Mouse (Mus musculus) lung, embryonic 14.5 days (tissue): ENCODE data around the gene Ralb. TPM values are rescaled to one million over a fixed set of nuclear protein-coding genes. Genes with fewer than 3 reads are reported as not detected.

Source experiments
- ATAC-seq: fragments of 200-750 bp; cut with Nextera tagmentation; 2 replicates; pipeline ENCODE4 v1.8.0; 2017; ENCODE audit warnings: mild to moderate bottlenecking, moderate TSS enrichment, moderate library complexity; ENCODE audit not compliant: insufficient read depth
- DNase-seq: peaks from one replicate; pipeline ENCODE4 v3.0.0-alpha.2; 2015
- H3K27ac ChIP-seq: fragments of 300-500 bp; sonication (generic); 2 replicates; pipeline ENCODE4 v1.5.1; 2014; ENCODE audit warnings: low read depth, mild to moderate bottlenecking, moderate library complexity
- H3K27me3 ChIP-seq: fragments of 300-500 bp; sonication (generic); 2 replicates; pipeline ENCODE4 v1.6.1; 2014; ENCODE audit warnings: low read length, control low read depth; ENCODE audit not compliant: insufficient read depth
- H3K36me3 ChIP-seq: fragments of 300-500 bp; sonication (generic); 2 replicates; pipeline ENCODE4 v1.6.1; 2014; ENCODE audit warnings: control low read depth; ENCODE audit not compliant: insufficient read depth
- H3K4me1 ChIP-seq: fragments of 300-500 bp; sonication (generic); 2 replicates; pipeline ENCODE4 v1.6.1; 2014; ENCODE audit warnings: antibody characterized with exemption, control low read depth; ENCODE audit not compliant: insufficient read depth
- H3K4me2 ChIP-seq: fragments of 300-500 bp; sonication (generic); 2 replicates; pipeline ENCODE4 v1.6.1; 2014; ENCODE audit warnings: mild to moderate bottlenecking
- H3K4me3 ChIP-seq: fragments of 300-500 bp; sonication (generic); 2 replicates; pipeline ENCODE4 v1.5.1; 2014; ENCODE audit warnings: low read depth, low read length
- H3K9ac ChIP-seq: fragments of 300-500 bp; sonication (generic); 2 replicates; pipeline ENCODE4 v1.6.1; 2014
- H3K9me3 ChIP-seq: fragments of 300-500 bp; sonication (generic); 2 replicates; pipeline ENCODE4 v1.6.1; 2016; ENCODE audit warnings: low read depth, low read length, control low read depth
- CTCF ChIP-seq: IDR thresholded peaks from 2 replicates; pipeline ENCODE4 v1.5.1; 2016; ENCODE audit warnings: antibody characterized with exemption, low read depth
- WGBS: fragments of 180-500 bp; shearing (Covaris S2); extraction: QIAGEN DNeasy Blood & Tissue Kit; methylation state at CpG from one replicate; pipeline ENCODE4 v1.1.7; 2014; 5-methylcytosine and 5-hydroxymethylcytosine counted together
- polyA plus RNA-seq: library from polyadenylated mRNA; unstranded; fragments of >200 nt; fragmentation: Nextera tagmentation; extraction: Ambion mirVana; gene quantifications from 2 replicates; pipeline ENCODE4 v1.2.1, GENCODE M21; 2014

The Ralb gene
- polyA plus RNA-seq, 1 experiment from 2014 or later: 221 TPM

- no peak overlapping the region for H3K27ac ChIP-seq
- 57% methylated on average over 2 of the region's 2 CpGs for WGBS
- peaks cover 3% of the 10 kb centered on the region; the same call in 1 of the 2 replicates for H3K4me1 ChIP-seq
- ATAC-seq (no peak), DNase-seq (no peak)
- H3K9ac ChIP-seq: no peak overlapping the region
- H3K4me3 ChIP-seq: no peak overlapping the region
- no peak overlapping the region for H3K4me2 ChIP-seq
- no peaks in the 10 kb centered on the region for H3K36me3 ChIP-seq
- H3K27me3 ChIP-seq: no peaks in the 10 kb centered on the region
- no peak for TF ChIP-seq CTCF
- no peaks in the 10 kb centered on the region for H3K9me3 ChIP-seq
These were observed 31.5 kb upstream of the Ralb start for GRCm38 (mm10) chr1:119536122-119536521.

- no peak for DNase-seq
- H3K9ac ChIP-seq: no peak overlapping the region
- TF ChIP-seq CTCF: no peak
- H3K36me3 ChIP-seq: peaks cover under 1% of the 10 kb centered on the region; the same call in 1 of the 2 replicates
- no peak overlapping the region for H3K4me3 ChIP-seq
- ATAC-seq: no peak
- H3K27ac ChIP-seq: no peak overlapping the region
- H3K4me2 ChIP-seq: no peak overlapping the region
- WGBS: 92% methylated on average over 5 of the region's 5 CpGs
- no peaks in the 10 kb centered on the region for H3K27me3 ChIP-seq
- no peaks in the 10 kb centered on the region for H3K9me3 ChIP-seq
- H3K4me1 ChIP-seq: no peaks in the 10 kb centered on the region; the same call in 1 of the 2 replicates
These were observed 29.7 kb upstream of the Ralb start for GRCm38 (mm10) chr1:119534341-119534740.

GRCm38 (mm10) chr1:119533093-119533805 is 28.7 kb upstream of the Ralb start:
- Histone ChIP-seq H3K9ac (no peak overlapping the region), H3K9me3 (peaks cover 10% of the 10 kb centered on the region; the same call in 1 of the 2 replicates), H3K27ac (no peak overlapping the region; the same call in 1 of the 2 replicates), H3K27me3 (no peaks in the 10 kb centered on the region), H3K36me3 (peaks cover 12% of the 10 kb centered on the region), H3K4me2 (no peak overlapping the region), H3K4me3 (no peak overlapping the region), H3K4me1 (no peaks in the 10 kb centered on the region; the same call in 1 of the 2 replicates)
- WGBS: 77% methylated on average over 18 of the region's 18 CpGs
- peak; percentile 54 for DNase-seq
- TF ChIP-seq CTCF: no peak
- ATAC-seq: peak; percentile 23

- peaks cover 22% of the 10 kb centered on the region for H3K36me3 ChIP-seq
- H3K27me3 ChIP-seq: no peaks in the 10 kb centered on the region
- no peaks in the 10 kb centered on the region; the same call in 1 of the 2 replicates for H3K4me1 ChIP-seq
- H3K9me3 ChIP-seq: peaks cover 19% of the 10 kb centered on the region
- ATAC-seq: no peak
- no peak for TF ChIP-seq CTCF
- no peak overlapping the region for H3K4me3 ChIP-seq
- WGBS: 90% methylated on average over 6 of the region's 6 CpGs
- H3K27ac ChIP-seq: no peak overlapping the region
- H3K4me2 ChIP-seq: no peak overlapping the region
- DNase-seq: no peak
- no peak overlapping the region for H3K9ac ChIP-seq
These were observed 27.6 kb upstream of the Ralb start for GRCm38 (mm10) chr1:119532165-119532564.

GRCm38 (mm10) chr1:119530941-119531340 is 26.3 kb upstream of the Ralb start:
- Histone ChIP-seq H3K9ac (no peak overlapping the region), H3K4me1 (no peaks in the 10 kb centered on the region; the same call in 1 of the 2 replicates), H3K27me3 (no peaks in the 10 kb centered on the region), H3K4me2 (no peak overlapping the region), H3K9me3 (peaks cover 25% of the 10 kb centered on the region), H3K36me3 (peaks cover 27% of the 10 kb centered on the region), H3K27ac (no peak overlapping the region; the same call in 1 of the 2 replicates), H3K4me3 (no peak overlapping the region)
- TF ChIP-seq CTCF: no peak
- WGBS: 62% methylated on average over 13 of the region's 13 CpGs
- ATAC-seq: no peak
- peak; percentile 69 for DNase-seq

GRCm38 (mm10) chr1:119525689-119526591 is 21.3 kb upstream of the Ralb start, which contains the start of gene Tmem185b:
Gene Tmem185b (plus strand): TSS chr1:119526160.
- peak within 1 kb of the TSS; percentile 87 for H3K27ac ChIP-seq
- ATAC-seq (peak; percentile 94), DNase-seq (peak; percentile 91)
- peaks cover 27% of the 10 kb centered on the region for H3K36me3 ChIP-seq
- H3K4me1 ChIP-seq: peaks cover 9% of the 10 kb centered on the region; the same call in 1 of the 2 replicates
- H3K27me3 ChIP-seq: no peaks in the 10 kb centered on the region
- H3K4me3 ChIP-seq: peak within 1 kb of the TSS; percentile 60
- TF ChIP-seq CTCF: no peak
- peak within 1 kb of the TSS; percentile 73 for H3K9ac ChIP-seq
- 1% methylated on average over 66 of the region's 82 CpGs for WGBS
- peaks cover 25% of the 10 kb centered on the region for H3K9me3 ChIP-seq
- peak within 1 kb of the TSS; percentile 95 for H3K4me2 ChIP-seq
